Mouse (Mus musculus): ENCODE data around the gene Smu1. TPM values are rescaled to one million over a fixed set of nuclear protein-coding genes. Genes with fewer than 3 reads are reported as not detected.
"Not testable (repeated sequence)": the region's sequence is repeated elsewhere in the genome, so short reads cannot be mapped to it uniquely, and the experiment has no call there.

The Smu1 gene
- polyA plus RNA-seq (2015; fragmentation: Nextera tagmentation; extraction: Ambion mirVana) = 129 and 131 TPM in 2 replicates

DNA sequence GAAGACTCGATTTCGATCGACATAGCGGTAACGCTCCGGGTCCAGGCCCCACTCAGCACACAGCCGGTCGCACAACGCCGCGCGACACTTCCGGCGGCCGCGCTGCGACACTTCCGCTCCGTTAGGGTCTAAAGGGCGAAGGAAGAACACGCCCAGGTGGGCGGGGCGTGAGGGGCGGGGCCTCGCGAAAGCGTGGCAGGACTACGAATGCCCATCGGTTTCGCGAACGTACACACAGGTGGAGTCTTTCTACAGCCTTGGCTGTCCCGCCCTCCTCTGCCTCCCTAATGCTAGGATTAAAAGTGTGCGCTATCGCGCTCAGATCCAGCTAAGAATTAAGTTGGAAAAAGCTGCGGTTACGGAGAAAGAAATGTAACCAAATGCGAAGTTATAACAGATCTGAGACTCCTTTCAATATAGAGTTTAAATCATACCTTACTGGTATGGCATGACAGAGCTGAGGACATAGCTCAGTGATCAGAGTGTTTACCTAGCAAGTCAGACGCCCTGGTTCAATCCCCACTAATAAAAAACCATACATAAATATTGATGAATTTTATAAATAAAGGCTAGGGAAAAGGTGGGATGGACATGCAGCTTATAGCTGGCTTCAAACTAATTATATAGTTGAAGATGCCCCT is at the start of gene Smu1:
Gene Smu1, minus strand, starts transcription at position 144 of the 641 bp plus-strand sequence.
- WGBS = under 1% methylated on average over 40 of the region's 40 CpGs
- H3K4me3 ChIP-seq = peak within 1 kb of the TSS; percentile 91
- H3K27ac ChIP-seq (replicated peaks) = peak within 1 kb of the TSS; percentile 30

DNA sequence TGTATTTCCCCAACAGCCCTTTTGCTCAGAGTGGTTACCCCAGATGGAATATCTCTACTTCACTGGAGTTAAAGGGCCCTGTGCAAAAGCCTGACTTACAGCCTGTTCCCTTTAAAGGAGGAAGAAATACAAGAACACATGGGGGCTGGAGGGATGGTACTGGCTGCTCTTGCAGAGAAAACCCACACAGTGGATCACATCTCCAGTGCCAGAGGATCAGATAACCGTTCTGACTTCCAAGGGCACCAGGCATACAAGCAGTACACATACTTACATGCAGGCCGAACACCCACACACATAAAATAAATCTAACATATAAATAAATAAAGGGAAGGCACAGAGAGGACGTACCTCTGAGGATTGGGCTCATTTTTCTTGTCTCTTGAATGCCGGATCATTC is 49.7 kb upstream of the Smu1 start:
- Histone ChIP-seq H3K27me3 (no peaks in the 10 kb centered on the region), H3K4me3 (no peak overlapping the region), H3K9me3 (no peaks in the 10 kb centered on the region), H3K36me3 (peaks cover 41% of the 10 kb centered on the region), H3K4me1 (replicated peaks) (no peaks in the 10 kb centered on the region), H3K9ac (no peak overlapping the region), H3K4me2 (no peak overlapping the region), H3K27ac (replicated peaks) (no peak overlapping the region)
- 90% methylated on average over 4 of the region's 4 CpGs for WGBS
- ATAC-seq (ENCODE audit: low read depth) = no peak

More for the DNA sequence above, at the start of gene Smu1:
- Histone ChIP-seq H3K9me3 (no peaks in the 10 kb centered on the region), H3K9ac (peak within 1 kb of the TSS; percentile 89), H3K4me1 (replicated peaks) (peaks cover 8% of the 10 kb centered on the region), H3K27me3 (peaks cover 16% of the 10 kb centered on the region), H3K36me3 (peaks cover 30% of the 10 kb centered on the region), H3K4me2 (peak within 1 kb of the TSS; percentile 88)
- peak; percentile 99 for ATAC-seq (ENCODE audit: low read depth)

DNA sequence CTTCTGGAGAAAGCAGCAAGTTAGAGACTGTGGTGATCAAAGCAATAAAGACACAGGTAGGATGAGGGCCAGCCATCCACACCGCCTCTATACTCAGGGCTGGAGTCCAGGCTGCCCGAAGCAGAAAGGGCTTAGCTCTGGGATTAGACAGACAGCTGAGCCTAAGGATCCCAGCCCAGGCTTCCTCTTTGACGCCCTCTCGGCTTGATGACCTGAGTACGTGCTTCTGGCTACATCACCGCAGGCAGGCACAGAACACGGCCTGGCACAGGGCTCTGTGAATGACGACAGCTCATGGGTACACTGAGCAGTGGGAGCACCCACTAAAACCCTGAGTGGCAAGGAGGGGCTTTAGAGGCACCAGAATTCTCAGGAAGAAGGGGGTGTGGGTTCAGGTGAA is 47.7 kb upstream of the Smu1 start:
- Histone ChIP-seq H3K9ac (no peak overlapping the region), H3K4me1 (replicated peaks) (no peaks in the 10 kb centered on the region), H3K4me3 (no peak overlapping the region), H3K9me3 (no peaks in the 10 kb centered on the region), H3K27me3 (no peaks in the 10 kb centered on the region), H3K27ac (replicated peaks) (no peak overlapping the region), H3K36me3 (peaks cover 29% of the 10 kb centered on the region), H3K4me2 (no peak overlapping the region)
- no peak for ATAC-seq (ENCODE audit: low read depth)
- 96% methylated on average over 8 of the region's 8 CpGs for WGBS

DNA sequence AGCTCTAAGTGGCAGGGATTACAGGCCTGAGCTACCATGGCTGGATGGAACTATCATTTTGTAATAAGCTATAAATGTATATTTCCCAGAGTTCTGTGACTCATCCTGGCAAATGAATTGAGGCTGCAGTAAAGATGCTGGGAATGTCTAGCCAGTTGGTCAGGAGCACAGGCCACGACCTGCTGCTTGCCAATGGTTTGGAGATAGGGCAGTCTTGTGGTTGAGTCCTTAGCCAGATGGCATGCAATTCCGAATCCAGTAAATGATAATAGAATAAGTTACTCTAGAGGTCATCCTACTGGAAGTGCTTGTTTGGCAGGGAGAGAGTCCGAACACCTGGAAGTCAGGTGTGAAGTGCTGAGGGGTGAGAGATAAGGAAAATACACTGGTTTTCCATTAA is 45.1 kb upstream of the Smu1 start:
- no peaks in the 10 kb centered on the region for H3K9me3 ChIP-seq
- peaks cover 21% of the 10 kb centered on the region for H3K36me3 ChIP-seq
- H3K4me2 ChIP-seq = no peak overlapping the region
- no peaks in the 10 kb centered on the region for H3K4me1 ChIP-seq (replicated peaks)
- no peak overlapping the region for H3K27ac ChIP-seq (replicated peaks)
- no peak for ATAC-seq (ENCODE audit: low read depth)
- no peak overlapping the region for H3K4me3 ChIP-seq
- 95% methylated on average over 3 of the region's 3 CpGs for WGBS
- no peaks in the 10 kb centered on the region for H3K27me3 ChIP-seq
- H3K9ac ChIP-seq = no peak overlapping the region

DNA sequence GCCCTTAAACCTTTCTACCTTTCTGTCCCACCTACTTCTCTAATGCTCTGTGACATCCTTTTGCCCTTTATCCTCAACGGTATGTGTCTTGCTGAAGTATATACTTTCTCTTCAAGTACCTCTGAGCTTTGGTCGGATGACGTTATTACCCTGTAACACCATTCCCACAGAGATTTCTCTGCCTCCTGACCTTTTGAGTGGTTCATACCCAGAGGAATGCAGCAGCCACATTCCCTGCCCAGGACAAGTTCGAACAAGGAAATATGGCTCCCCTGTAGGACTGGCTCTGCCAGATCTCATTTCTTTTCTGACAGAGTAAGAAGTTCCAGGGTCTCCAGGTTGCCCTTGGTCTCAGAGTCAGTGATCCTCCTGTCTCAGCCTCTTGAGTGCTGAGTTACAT is 44.2 kb upstream of the Smu1 start:
- 92% methylated on average over 4 of the region's 4 CpGs for WGBS
- Histone ChIP-seq H3K9ac (no peak overlapping the region), H3K4me3 (no peak overlapping the region), H3K9me3 (no peaks in the 10 kb centered on the region), H3K4me1 (replicated peaks) (no peaks in the 10 kb centered on the region), H3K4me2 (no peak overlapping the region), H3K27ac (replicated peaks) (no peak overlapping the region), H3K36me3 (peaks cover 14% of the 10 kb centered on the region), H3K27me3 (no peaks in the 10 kb centered on the region)
- ATAC-seq (ENCODE audit: low read depth) = no peak

DNA sequence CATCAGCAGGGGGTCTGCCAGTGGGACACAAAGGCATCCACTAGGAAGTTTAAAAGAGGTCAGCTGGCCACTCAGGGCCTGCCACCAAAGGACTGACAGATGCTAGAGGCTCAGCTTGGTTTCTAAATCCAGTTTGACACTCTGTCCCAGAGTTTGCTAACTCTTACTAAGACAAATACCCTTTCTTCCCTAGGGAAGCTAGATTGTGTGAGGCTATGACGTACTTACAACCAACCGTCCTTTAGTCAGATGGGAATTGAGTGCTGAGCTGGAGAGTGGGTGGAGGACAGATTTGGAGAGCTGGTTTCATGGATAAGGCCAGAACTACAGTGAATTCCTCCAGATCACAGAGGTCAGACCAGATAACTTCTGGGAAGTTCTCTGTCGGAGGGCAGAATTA is 43.1 kb upstream of the Smu1 start:
- Histone ChIP-seq H3K9me3 (no peaks in the 10 kb centered on the region), H3K4me1 (replicated peaks) (no peaks in the 10 kb centered on the region), H3K27me3 (no peaks in the 10 kb centered on the region), H3K9ac (no peak overlapping the region), H3K4me2 (no peak overlapping the region), H3K36me3 (0 out of 2 replicates have a peak, but pooled peaks cover 7% of the 10 kb centered on the region), H3K4me3 (no peak overlapping the region), H3K27ac (replicated peaks) (no peak overlapping the region)
- WGBS = 85% methylated on average over 3 of the region's 3 CpGs
- ATAC-seq (ENCODE audit: low read depth) = no peak

DNA sequence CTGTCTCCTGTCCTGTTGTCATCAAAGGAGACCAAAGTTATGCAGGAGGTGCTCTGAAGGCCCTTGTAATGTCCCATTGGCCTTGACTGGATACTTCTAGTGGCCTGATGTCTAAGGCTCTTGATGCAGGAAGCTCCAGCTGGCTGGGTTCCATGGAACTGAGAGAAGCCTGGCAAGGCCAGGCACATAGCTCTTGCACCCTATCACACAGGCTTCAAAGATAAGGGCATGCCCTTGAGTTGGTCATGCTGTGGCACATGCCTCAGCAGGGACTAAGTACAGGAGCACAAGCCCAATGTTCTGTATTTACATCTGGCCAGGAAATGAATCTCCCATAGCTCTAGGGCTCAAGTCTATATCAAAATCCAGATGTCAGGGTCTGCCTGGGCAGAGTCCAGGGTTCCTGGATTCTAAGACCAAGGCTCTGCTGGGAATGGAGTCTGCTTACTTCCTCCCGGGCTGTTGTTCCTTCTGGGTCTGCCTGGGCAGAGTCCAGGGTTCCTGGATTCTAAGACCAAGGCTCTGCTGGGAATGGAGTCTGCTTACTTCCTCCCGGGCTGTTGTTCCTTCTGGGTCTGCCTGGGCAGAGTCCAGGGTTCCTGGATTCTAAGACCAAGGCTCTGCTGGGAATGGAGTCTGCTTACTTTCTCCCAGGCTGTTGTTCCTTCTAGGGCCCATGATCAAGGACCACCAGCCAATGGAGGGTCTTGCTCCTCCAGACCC is 41.3 kb upstream of the Smu1 start:
- H3K27ac ChIP-seq (replicated peaks); H3K9me3 ChIP-seq; H3K4me2 ChIP-seq; ATAC-seq (ENCODE audit: low read depth); H3K9ac ChIP-seq; H3K27me3 ChIP-seq; H3K36me3 ChIP-seq; H3K4me3 ChIP-seq; H3K4me1 ChIP-seq (replicated peaks): not testable (repeated sequence)
- WGBS = 79% methylated on average over 2 of the region's 2 CpGs

DNA sequence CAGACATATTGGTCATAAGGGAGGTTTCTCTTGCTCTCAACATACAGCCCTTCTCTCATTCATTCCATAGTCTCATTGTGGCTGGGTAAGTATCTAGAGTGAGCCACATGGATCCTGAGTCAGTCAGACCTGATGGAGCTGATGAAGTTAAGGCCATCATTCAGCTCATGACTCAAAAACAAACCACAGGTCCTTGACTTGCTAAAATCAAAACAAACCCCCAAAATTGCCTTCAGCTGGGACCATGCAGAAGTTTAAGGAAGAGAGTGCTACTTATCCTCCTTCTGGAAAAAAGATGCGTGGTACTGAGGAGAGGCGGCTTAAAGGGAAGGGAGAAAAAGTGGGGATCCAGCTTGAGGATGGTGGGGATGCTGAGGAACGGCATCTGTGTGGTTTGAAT is 38.0 kb upstream of the Smu1 start:
- no peaks in the 10 kb centered on the region for H3K9me3 ChIP-seq
- no peak for ATAC-seq (ENCODE audit: low read depth)
- no peaks in the 10 kb centered on the region for H3K4me1 ChIP-seq (replicated peaks)
- H3K27ac ChIP-seq (replicated peaks) = no peak overlapping the region
- 84% methylated on average over 3 of the region's 3 CpGs for whole genome bisulfite sequencing
- H3K4me2 ChIP-seq = no peak overlapping the region
- no peaks in the 10 kb centered on the region for H3K27me3 ChIP-seq
- no peak overlapping the region for H3K4me3 ChIP-seq
- no peaks in the 10 kb centered on the region for H3K36me3 ChIP-seq
- H3K9ac ChIP-seq = no peak overlapping the region

DNA sequence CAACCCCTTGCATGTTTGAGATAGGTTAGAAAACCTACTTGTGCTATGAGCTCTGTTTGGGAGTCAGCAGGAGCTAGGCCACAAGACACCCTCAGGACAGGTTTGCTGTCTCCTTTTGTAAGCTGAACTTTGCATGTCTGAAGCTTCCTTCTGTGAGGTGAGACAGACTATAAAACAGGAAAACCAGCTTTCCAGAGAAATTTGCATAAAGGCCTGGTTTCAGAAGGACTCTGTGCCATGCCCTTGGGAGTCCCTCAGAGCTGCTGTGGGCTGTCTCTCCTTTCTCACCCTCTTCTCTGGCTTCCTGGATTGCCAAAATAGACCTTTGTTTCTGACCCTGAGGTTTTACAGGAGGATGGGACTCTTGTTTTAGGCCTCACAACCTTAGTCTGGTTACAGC is 36.6 kb upstream of the Smu1 start:
- no peak overlapping the region for H3K4me3 ChIP-seq
- H3K27ac ChIP-seq (replicated peaks) = no peak overlapping the region
- no peak for ATAC-seq (ENCODE audit: low read depth)

DNA sequence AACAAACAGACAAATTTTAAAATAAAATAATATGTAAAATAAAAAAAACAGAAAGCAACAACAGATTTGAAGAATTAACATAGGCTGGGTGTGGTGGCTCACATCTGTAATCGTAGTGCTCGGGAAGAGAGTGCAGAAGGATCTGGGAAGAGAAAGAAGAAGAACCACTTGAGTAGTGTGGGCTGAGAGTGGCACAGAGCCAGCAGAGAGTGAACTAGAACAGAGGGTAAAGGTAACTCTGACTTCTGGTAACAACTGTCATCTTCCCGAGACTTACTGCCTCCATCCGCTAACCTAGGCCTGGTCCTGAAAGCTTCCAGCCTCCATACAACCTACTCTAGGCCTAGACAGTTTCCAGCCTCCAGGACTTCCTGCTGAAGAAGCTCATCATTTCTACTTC is 33.5 kb upstream of the Smu1 start:
- no peak for ATAC-seq (ENCODE audit: low read depth)
- H3K36me3 ChIP-seq = no peaks in the 10 kb centered on the region
- WGBS = 96% methylated on average over 4 of the region's 4 CpGs
- no peak overlapping the region for H3K4me3 ChIP-seq
- H3K27ac ChIP-seq (replicated peaks) = no peak overlapping the region
- no peaks in the 10 kb centered on the region for H3K9me3 ChIP-seq
- no peak overlapping the region for H3K4me2 ChIP-seq
- H3K4me1 ChIP-seq (replicated peaks) = no peaks in the 10 kb centered on the region
- H3K9ac ChIP-seq = no peak overlapping the region
- no peaks in the 10 kb centered on the region for H3K27me3 ChIP-seq

More for the DNA sequence above, 36.6 kb upstream of the Smu1 start:
- no peaks in the 10 kb centered on the region for H3K27me3 ChIP-seq
- no peaks in the 10 kb centered on the region for H3K36me3 ChIP-seq
- H3K4me1 ChIP-seq (replicated peaks) = no peaks in the 10 kb centered on the region
- no peak overlapping the region for H3K9ac ChIP-seq
- H3K9me3 ChIP-seq = no peaks in the 10 kb centered on the region
- no peak overlapping the region for H3K4me2 ChIP-seq

DNA sequence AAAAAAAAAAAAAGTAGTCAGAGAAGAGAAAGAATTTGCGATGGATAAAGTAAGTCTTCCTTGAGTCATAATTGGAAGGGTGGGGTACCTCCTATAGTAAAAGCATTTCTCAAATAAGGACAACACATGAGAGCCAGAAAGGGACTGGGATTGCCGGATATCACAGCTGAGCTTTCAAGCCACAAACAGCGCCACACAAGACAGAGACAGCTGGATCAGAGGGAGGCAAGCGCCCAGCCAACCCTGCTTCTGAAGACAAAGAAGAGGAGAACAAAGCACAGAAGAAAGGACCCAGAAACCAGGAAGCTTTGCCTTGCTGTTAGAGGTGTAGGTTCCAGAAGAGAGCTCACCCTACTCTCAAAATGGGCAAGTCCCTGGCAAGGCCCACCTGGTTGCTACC is 28.9 kb upstream of the Smu1 start:
- ATAC-seq (ENCODE audit: low read depth) = no peak
- Histone ChIP-seq H3K36me3 (no peaks in the 10 kb centered on the region), H3K27me3 (no peaks in the 10 kb centered on the region), H3K9me3 (no peaks in the 10 kb centered on the region), H3K27ac (replicated peaks) (no peak overlapping the region), H3K4me2 (no peak overlapping the region), H3K9ac (no peak overlapping the region), H3K4me1 (replicated peaks) (no peaks in the 10 kb centered on the region), H3K4me3 (no peak overlapping the region)
- 69% methylated on average over 4 of the region's 4 CpGs for WGBS

DNA sequence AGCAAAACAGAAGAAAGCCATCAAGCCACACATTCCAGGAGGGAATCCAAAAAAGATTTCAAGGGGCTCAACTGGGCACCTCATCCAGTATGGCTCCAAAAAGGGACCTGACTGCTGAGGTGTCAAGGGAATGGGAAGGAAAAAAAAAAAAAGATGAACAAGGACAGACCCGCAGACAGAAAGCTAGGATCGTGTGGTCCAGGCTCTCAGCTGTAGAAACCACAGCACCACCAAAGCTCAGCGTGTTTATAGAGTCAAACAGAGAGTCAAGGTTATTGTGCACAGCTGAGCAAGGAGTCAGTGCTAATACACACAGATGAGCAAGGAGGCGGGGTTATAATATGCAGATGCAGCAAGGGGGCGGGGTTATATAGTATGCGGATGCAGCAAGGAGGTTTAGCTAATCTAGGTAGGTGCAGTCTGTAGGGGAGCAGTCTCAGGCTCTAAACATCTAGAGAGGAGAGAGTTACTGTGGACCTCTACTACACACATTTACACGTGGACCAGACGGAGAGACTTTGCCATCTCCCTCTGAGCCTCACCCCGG is 28.0 kb upstream of the Smu1 start:
- no peaks in the 10 kb centered on the region for H3K9me3 ChIP-seq
- no peaks in the 10 kb centered on the region for H3K4me1 ChIP-seq (replicated peaks)
- H3K27ac ChIP-seq (replicated peaks) = no peak overlapping the region
- H3K36me3 ChIP-seq = no peaks in the 10 kb centered on the region
- H3K4me2 ChIP-seq = no peak overlapping the region
- ATAC-seq (ENCODE audit: low read depth) = no peak
- no peak overlapping the region for H3K4me3 ChIP-seq
- no peaks in the 10 kb centered on the region for H3K27me3 ChIP-seq
- WGBS = 83% methylated on average over 9 of the region's 9 CpGs
- no peak overlapping the region for H3K9ac ChIP-seq

Measured in neural tube, embryonic 13.5 days (tissue).